Mouse (Mus musculus) granulocyte monocyte progenitor cell, adult 5-6 weeks (primary cell): ENCODE results near the gene Zcchc7. TPM values are rescaled to one million over a fixed set of nuclear protein-coding genes. Genes with fewer than 3 reads are reported as not detected.

Source experiments
- total RNA-seq, 2 experiments: library from RNA; stranded (forward) in 1 of 2; stranded (reverse) in 1 of 2; fragments of 200-712, 200-1000 nt in 1 of 2; fragments of >200 nt in 1 of 2; fragmentation: Nextera tagmentation in 1 of 2; gene quantifications; 2 replicates each; pipeline ENCODE4 v1.2.3; 2014 to 2017

The Zcchc7 gene
- total RNA-seq, 2 experiments from 2014 or later = 42.2 to 64.3 TPM

Other genes with a start within 250 kb of the Zcchc7 start
- gene Pax5, start 45.4 kb upstream of the Zcchc7 start, total RNA-seq (2014; fragmentation: Nextera tagmentation) = not detected in 2 replicates
- gene Pax5, start 45.4 kb upstream of the Zcchc7 start, total RNA-seq (2017) = not detected in 2 replicates
- 12.4 and 14.1 TPM in 2 replicates for gene Grhpr, start 225.5 kb downstream of the Zcchc7 start, total RNA-seq (2014; fragmentation: Nextera tagmentation)
- gene Grhpr, start 225.5 kb downstream of the Zcchc7 start, total RNA-seq (2017) = 8.5 and 10.3 TPM in 2 replicates